Mouse (Mus musculus) forebrain, postnatal 0 days (tissue): ENCODE results near the gene Nek7. TPM values are rescaled to one million over a fixed set of nuclear protein-coding genes. Genes with fewer than 3 reads are reported as not detected.

Experiments used
- ATAC-seq: fragments of 200-750 bp; cut with Nextera tagmentation; 2 replicates; pipeline ENCODE4 v1.8.0; 2017; ENCODE audit warnings: mild to moderate bottlenecking, moderate library complexity
- DNase-seq: peaks from one replicate; pipeline ENCODE4 v3.0.0-alpha.2; 2015
- H3K27ac ChIP-seq: fragments of 300-500 bp; sonication (generic); 2 replicates; pipeline ENCODE4 v1.5.1; 2014; ENCODE audit warnings: low read depth, mild to moderate bottlenecking, antibody characterized with exemption, low read length, moderate library complexity, mixed read lengths
- H3K27me3 ChIP-seq: fragments of 300-500 bp; sonication (generic); 2 replicates; pipeline ENCODE4 v1.6.1; 2014; ENCODE audit warnings: mild to moderate bottlenecking, low read length, mixed read lengths; ENCODE audit not compliant: insufficient read depth
- H3K36me3 ChIP-seq: fragments of 300-500 bp; sonication (generic); 2 replicates; pipeline ENCODE4 v1.6.1; 2014; ENCODE audit warnings: mild to moderate bottlenecking, moderate library complexity; ENCODE audit not compliant: insufficient read depth
- H3K4me1 ChIP-seq: fragments of 300-500 bp; sonication (generic); 2 replicates; pipeline ENCODE4 v1.6.1; 2014; ENCODE audit warnings: antibody characterized with exemption; ENCODE audit not compliant: insufficient read depth
- H3K4me2 ChIP-seq: fragments of 300-500 bp; sonication (generic); 2 replicates; pipeline ENCODE4 v1.6.1; 2014; ENCODE audit warnings: low read depth, mild to moderate bottlenecking, moderate library complexity
- H3K4me3 ChIP-seq: fragments of 300-500 bp; sonication (generic); 2 replicates; pipeline ENCODE4 v1.5.1; 2014; ENCODE audit warnings: low read depth, low read length, mixed read lengths
- H3K9ac ChIP-seq: fragments of 300-500 bp; sonication (generic); 2 replicates; pipeline ENCODE4 v1.6.1; 2014; ENCODE audit warnings: mild to moderate bottlenecking
- H3K9me3 ChIP-seq: fragments of 300-500 bp; sonication (generic); 2 replicates; pipeline ENCODE4 v1.6.1; 2016; ENCODE audit warnings: low read length
- CTCF ChIP-seq: sonication (generic); IDR thresholded peaks from 2 replicates; pipeline ENCODE4 v1.5.1; 2016; ENCODE audit warnings: antibody characterized with exemption, control low read depth, low read depth
- WGBS: fragments of 180-500 bp; shearing (Covaris S2); extraction: QIAGEN DNeasy Blood & Tissue Kit; methylation state at CpG from one replicate; pipeline ENCODE4 v1.1.7; 2014; 5-methylcytosine and 5-hydroxymethylcytosine counted together
- polyA plus RNA-seq: library from polyadenylated mRNA; unstranded; fragments of >200 nt; fragmentation: Nextera tagmentation; extraction: Ambion mirVana; gene quantifications from 2 replicates; pipeline ENCODE4 v1.2.1, GENCODE M21; 2015
- total RNA-seq: library from RNA; depleted of rRNA; stranded (reverse); fragments of >200 nt; gene quantifications from 2 replicates; pipeline ENCODE4 v1.2.3, GENCODE M21; 2014

Gene Nek7
- total and polyA plus RNA-seq, 2 experiments from 2014 or later = 15.3 to 15.4 TPM

- Histone ChIP-seq H3K4me3 (no peak overlapping the region), H3K9ac (no peak overlapping the region), H3K9me3 (no peaks in the 10 kb centered on the region), H3K27me3 (no peaks in the 10 kb centered on the region), H3K27ac (no peak overlapping the region), H3K4me1 (no peaks in the 10 kb centered on the region), H3K36me3 (no peaks in the 10 kb centered on the region), H3K4me2 (no peak overlapping the region)
- ATAC-seq (no peak; the same call in 1 of the 2 replicates), DNase-seq (no peak)
- WGBS = 67% methylated on average over 9 of the region's 9 CpGs
- TF ChIP-seq CTCF = no peak
Measured at GRCm38 (mm10) chr1:138515362-138515761, 104.6 kb downstream of the Nek7 start.

DNA sequence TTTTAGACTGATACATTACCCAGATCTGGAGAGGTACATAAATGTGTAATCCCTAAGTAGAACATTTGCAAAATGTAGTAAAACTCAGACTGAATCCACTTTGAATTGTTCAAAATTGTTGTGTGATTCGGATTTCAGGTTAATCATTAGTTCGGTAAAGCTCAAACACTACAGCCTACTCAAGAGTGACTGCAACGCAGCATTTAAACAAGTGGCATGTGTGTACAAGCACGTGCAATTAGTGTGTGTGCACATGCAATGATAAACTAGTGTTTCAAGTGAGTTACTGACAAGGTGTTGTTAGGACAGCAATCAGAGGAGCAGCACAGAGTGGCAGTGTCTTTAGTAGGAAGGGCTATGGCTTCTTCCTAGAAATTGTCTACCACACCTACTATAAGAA, 106.0 kb downstream of the Nek7 start:
- H3K36me3 ChIP-seq = no peaks in the 10 kb centered on the region
- H3K27me3 ChIP-seq = no peaks in the 10 kb centered on the region
- H3K4me1 ChIP-seq = no peaks in the 10 kb centered on the region
- no peak overlapping the region for H3K4me2 ChIP-seq
- H3K9me3 ChIP-seq = no peaks in the 10 kb centered on the region
- WGBS = 77% methylated on average over 4 of the region's 4 CpGs
- no peak for TF ChIP-seq CTCF
- no peak for ATAC-seq
- H3K9ac ChIP-seq = no peak overlapping the region
- no peak overlapping the region for H3K4me3 ChIP-seq
- H3K27ac ChIP-seq = no peak overlapping the region
- no peak for DNase-seq

GRCm38 (mm10) chr1:138510566-138510965, 109.4 kb downstream of the Nek7 start:
- no peak for TF ChIP-seq CTCF

GRCm38 (mm10) chr1:138507446-138508043, 112.4 kb downstream of the Nek7 start:
- 32% methylated on average over 13 of the region's 13 CpGs for WGBS
- 0 out of 2 replicates have a peak, but pooled peaks have one; percentile 29 for ATAC-seq
- Histone ChIP-seq H3K4me1 (peaks cover 3% of the 10 kb centered on the region; the same call in 1 of the 2 replicates), H3K9me3 (no peaks in the 10 kb centered on the region), H3K27ac (no peak overlapping the region), H3K36me3 (no peaks in the 10 kb centered on the region), H3K9ac (no peak overlapping the region), H3K4me3 (no peak overlapping the region), H3K27me3 (no peaks in the 10 kb centered on the region), H3K4me2 (peak overlapping the region; percentile 19)
- DNase-seq = no peak
- no peak for TF ChIP-seq CTCF

More at GRCm38 (mm10) chr1:138510566-138510965, 109.4 kb downstream of the Nek7 start:
- no peaks in the 10 kb centered on the region for H3K9me3 ChIP-seq
- no peaks in the 10 kb centered on the region for H3K36me3 ChIP-seq
- ATAC-seq (no peak), DNase-seq (no peak)
- no peaks in the 10 kb centered on the region for H3K27me3 ChIP-seq
- H3K4me2 ChIP-seq = no peak overlapping the region
- H3K9ac ChIP-seq = no peak overlapping the region
- no peak overlapping the region for H3K27ac ChIP-seq
- no peak overlapping the region for H3K4me3 ChIP-seq
- no peaks in the 10 kb centered on the region for H3K4me1 ChIP-seq
- WGBS = 62% methylated on average over 4 of the region's 4 CpGs

- ATAC-seq = 0 out of 2 replicates have a peak, but pooled peaks have one; percentile 8
- Histone ChIP-seq H3K36me3 (no peaks in the 10 kb centered on the region), H3K4me2 (peak overlapping the region; percentile 19; the same call in 1 of the 2 replicates), H3K4me3 (no peak overlapping the region), H3K4me1 (peaks cover 3% of the 10 kb centered on the region; the same call in 1 of the 2 replicates), H3K9me3 (no peaks in the 10 kb centered on the region), H3K27ac (no peak overlapping the region), H3K9ac (no peak overlapping the region), H3K27me3 (no peaks in the 10 kb centered on the region)
- WGBS = 15% methylated on average over 4 of the region's 4 CpGs
- no peak for DNase-seq
- no peak for TF ChIP-seq CTCF
Measured at GRCm38 (mm10) chr1:138507014-138507413, 112.9 kb downstream of the Nek7 start.

- no peak overlapping the region for H3K9ac ChIP-seq
- H3K4me1 ChIP-seq = peaks cover 11% of the 10 kb centered on the region; the same call in 1 of the 2 replicates
- no peak for TF ChIP-seq CTCF
- ATAC-seq (no peak), DNase-seq (no peak)
- H3K9me3 ChIP-seq = no peaks in the 10 kb centered on the region
- no peak overlapping the region for H3K4me3 ChIP-seq
- WGBS = 47% methylated on average over 5 of the region's 5 CpGs
- H3K4me2 ChIP-seq = no peak overlapping the region
- H3K36me3 ChIP-seq = no peaks in the 10 kb centered on the region
- H3K27me3 ChIP-seq = no peaks in the 10 kb centered on the region
- no peak overlapping the region for H3K27ac ChIP-seq
Measured at GRCm38 (mm10) chr1:138504228-138504627, 115.7 kb downstream of the Nek7 start.

- no peak overlapping the region for H3K27ac ChIP-seq
- DNase-seq (no peak), ATAC-seq (no peak)
- H3K36me3 ChIP-seq = no peaks in the 10 kb centered on the region
- H3K4me2 ChIP-seq = no peak overlapping the region; the same call in 1 of the 2 replicates
- H3K9me3 ChIP-seq = no peaks in the 10 kb centered on the region
- H3K27me3 ChIP-seq = no peaks in the 10 kb centered on the region
- H3K4me3 ChIP-seq = no peak overlapping the region
- H3K4me1 ChIP-seq = peaks cover 30% of the 10 kb centered on the region
- H3K9ac ChIP-seq = no peak overlapping the region
- WGBS = 24% methylated on average over 6 of the region's 6 CpGs
- no peak for TF ChIP-seq CTCF
Measured at GRCm38 (mm10) chr1:138500691-138501090, 119.2 kb downstream of the Nek7 start.
